Mouse (Mus musculus) R1 (cell line): ENCODE data around the gene Capn5.

Experiments
- DNase-seq: peaks from one replicate; pipeline ENCODE4 v3.0.0-alpha.2; 2018; ENCODE audit warnings: low read depth, low spot score

The Capn5 gene

GRCm38 (mm10) chr7:98148721-98149407 is 29.2 kb downstream of the Capn5 start:
- DNase-seq: no peak

GRCm38 (mm10) chr7:98147766-98148165 is 30.3 kb downstream of the Capn5 start:
- DNase-seq: no peak

DNA sequence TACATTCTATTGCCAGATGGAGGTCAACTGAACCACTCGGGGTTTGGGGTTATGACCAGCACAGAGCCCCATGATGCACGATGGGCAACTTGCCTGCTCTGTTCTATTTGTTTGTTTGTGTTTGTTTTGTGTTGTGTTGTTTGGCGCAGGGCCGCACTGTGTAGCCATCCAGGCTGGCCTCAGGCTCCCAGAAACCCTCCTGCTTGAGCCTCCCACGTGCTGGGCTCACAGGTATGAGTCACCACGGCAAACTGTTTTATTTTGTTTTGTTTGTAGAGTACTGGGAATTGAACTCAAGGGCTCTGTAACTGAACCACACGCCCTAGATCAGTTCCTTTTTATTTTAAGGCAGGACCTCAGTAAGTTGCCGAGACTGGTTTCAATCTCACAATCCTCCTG is 31.6 kb downstream of the Capn5 start:
- no peak for DNase-seq

- DNase-seq: no peak
Measured at GRCm38 (mm10) chr7:98145842-98146446, 32.1 kb downstream of the Capn5 start.

DNA sequence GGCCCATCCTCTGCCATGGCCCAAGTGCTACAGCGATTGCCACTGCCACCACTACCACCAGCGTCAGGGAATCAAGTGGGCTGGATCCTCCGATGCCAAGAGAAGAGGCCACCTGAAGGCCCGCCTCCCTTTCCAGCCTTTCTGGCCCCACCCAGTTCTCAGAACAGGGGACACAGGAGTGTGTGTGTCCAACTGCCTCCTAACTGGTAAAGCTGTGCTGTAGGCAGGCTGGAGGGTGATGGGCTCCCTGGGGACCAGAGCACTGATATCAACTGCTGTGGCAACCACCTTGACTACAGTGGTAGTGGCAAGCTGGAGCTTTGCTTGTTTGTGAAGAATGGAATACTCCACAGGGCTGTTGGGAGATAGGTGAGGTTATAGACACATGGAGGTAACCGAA is 32.7 kb downstream of the Capn5 start, which contains the start of gene Omp:
Omp (minus strand) TSS at position 101 of the 400 bp plus-strand sequence.
- no peak for DNase-seq

GRCm38 (mm10) chr7:98142648-98143047 is 35.4 kb downstream of the Capn5 start:
- no peak for DNase-seq

GRCm38 (mm10) chr7:98142247-98142646 is 35.8 kb downstream of the Capn5 start:
- no peak for DNase-seq

DNA sequence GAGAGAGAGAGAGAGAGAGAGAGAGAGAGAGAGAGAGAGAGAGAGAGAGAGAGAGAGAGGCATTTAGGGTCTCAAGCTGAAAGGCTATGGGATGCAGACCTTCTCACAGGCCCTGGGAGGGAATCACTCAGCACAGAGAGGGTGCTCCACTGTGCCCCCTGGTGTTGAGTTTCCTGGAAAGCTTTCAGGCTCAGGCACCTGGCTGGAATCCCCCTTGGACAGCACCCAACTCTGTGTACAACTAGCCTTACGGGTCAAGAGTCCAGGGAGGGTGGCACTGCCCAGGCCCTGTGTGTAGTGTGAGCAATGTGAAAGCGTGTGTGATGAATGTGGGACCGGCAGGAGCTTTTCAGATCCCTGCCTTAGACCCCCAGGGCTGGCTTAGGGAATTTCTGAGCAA is 36.9 kb downstream of the Capn5 start:
- DNase-seq: peak; percentile 52

- no peak for DNase-seq
Measured at GRCm38 (mm10) chr7:98140597-98140996, 37.5 kb downstream of the Capn5 start.

DNA sequence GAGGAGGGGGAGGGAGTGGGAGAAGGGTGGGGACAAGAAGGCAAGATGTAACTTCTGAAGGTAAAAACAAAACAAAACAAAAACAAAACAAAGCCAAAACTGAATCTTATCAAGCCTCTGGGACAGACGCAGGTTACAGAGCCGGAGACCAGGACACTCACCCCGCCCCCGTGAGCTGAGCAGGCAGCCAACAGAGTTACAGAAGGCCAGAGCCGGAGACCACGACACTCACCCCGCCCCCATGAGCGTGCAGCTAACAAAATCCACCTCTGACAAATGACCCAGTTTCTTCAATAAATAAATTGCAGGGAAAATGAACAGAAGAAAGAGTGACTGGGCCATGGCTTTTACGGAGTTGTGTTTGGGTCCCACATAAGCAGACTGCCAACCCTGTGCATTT is 38.9 kb downstream of the Capn5 start:
- DNase-seq: no peak

- no peak for DNase-seq
Measured at GRCm38 (mm10) chr7:98137995-98138394, 40.1 kb downstream of the Capn5 start.

DNA sequence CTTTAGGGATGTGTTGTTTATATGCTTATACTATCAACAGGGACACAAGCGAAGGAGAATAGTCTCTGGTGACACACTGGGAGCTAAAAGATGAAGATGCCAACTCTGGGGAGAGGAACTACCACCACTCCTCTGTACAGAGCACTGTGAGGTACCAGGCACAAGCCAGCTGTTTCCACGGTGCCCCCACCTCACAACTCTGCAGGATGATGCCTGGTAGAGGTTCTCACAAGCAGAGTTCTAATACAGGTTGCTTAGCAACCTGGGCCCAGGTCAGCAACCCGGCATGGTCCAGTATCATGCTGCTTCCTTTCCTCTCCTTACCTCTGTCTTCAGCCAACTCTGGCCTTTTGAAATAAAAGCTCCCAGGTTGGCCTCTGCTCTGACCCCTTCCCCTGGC is 40.5 kb downstream of the Capn5 start:
- DNase-seq: no peak

DNA sequence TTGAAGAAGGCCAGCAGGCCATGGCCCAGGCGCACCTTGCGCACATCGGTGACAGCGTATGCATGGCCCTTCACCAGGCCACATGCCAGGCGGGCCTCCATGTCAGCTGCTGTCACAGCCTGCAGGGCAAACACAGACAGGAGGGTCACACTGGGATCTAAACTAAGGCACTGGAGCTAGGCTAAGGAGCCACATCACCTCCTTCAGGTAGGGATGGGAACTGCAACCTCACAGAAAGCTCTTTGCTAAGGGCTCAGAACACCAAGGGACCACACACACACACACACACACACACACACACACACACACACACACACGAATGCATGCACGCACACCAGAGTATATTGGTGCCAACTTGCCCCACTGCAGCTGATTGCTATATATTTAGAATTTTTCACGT is 46.3 kb downstream of the Capn5 start:
- peak; percentile 60 for DNase-seq

- DNase-seq: peak; percentile 52
Measured at GRCm38 (mm10) chr7:98125473-98125872, 52.6 kb downstream of the Capn5 start.

GRCm38 (mm10) chr7:98124701-98125100 is 53.4 kb downstream of the Capn5 start:
- no peak for DNase-seq

DNA sequence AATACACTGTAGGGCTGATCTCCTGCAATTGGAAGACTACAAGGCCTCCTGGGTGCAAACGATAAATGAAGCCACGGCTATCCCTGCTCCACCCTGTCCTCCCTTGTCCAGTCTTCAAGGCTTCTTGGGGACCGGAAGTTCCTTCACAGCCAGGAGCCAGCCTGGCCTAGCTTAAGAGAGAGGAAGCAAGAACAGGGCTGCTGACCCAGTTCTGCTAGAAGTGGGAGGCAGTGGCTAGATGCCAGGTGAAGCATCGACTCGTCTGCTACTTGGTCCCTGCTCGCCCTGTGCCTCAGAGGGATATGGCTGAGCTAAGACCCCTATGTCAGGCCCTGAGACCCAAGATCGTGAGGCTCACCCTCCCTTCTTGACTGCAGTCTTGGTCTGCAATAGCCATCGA is 56.4 kb downstream of the Capn5 start:
- no peak for DNase-seq

- no peak for DNase-seq
Measured at GRCm38 (mm10) chr7:98121241-98121640, 56.8 kb downstream of the Capn5 start.

DNA sequence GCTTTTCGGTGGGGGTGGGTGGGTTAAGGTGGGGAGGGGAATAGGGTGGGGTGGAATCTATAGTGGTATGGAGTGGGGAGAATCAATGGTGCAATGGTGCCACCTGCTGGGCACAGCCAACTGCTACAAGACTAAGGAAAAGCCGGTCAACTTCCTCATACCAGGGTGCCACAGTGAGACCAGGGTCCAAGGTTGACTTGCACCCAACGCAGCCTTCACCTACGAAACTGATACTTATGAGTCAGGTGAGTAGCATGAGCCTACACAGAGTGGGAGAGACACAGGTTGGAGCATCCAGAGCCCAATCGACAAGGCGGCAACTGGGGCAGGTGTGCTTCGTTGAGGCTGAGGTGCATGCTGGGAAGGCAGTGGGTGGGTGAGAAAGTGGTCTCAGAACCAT is 57.7 kb downstream of the Capn5 start:
- DNase-seq: peak; percentile 66

- DNase-seq: no peak
Measured at GRCm38 (mm10) chr7:98119961-98120232, 58.2 kb downstream of the Capn5 start.

- no peak for DNase-seq
Measured at GRCm38 (mm10) chr7:98119179-98119960, 58.7 kb downstream of the Capn5 start, which contains the start of gene Myo7a. Gene Myo7a (minus strand): TSS chr7:98119524.

GRCm38 (mm10) chr7:98117012-98117660 is 60.9 kb downstream of the Capn5 start:
- no peak for DNase-seq

DNA sequence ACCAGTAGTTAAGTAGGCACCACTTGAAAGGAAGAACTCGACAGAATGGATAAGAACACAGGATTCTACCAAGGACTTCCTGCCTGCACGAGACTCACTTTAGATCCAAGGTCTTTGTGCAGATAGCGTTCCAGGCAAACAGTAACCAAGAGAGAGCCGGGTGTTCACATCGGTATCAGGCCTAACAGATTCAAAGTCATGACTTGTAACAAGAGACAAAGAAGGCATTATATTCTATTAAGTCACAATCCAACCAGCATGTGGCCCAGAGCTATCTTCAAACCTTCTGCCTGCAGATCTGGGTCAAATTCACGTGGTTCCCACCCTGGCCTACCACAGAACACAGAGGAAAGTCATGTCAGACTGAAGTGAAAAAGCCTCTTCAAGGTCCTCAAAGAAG is 63.4 kb downstream of the Capn5 start:
- no peak for DNase-seq
